Mouse (Mus musculus) gastrocnemius, postnatal 14 days (tissue): ENCODE data around the gene Haus7. TPM values are rescaled to one million over a fixed set of nuclear protein-coding genes. Genes with fewer than 3 reads are reported as not detected.
"Not testable (repeated sequence)": the region's sequence is repeated elsewhere in the genome, so short reads cannot be mapped to it uniquely, and the experiment has no call there.

ENCODE experiments used
- DNase-seq: peaks from one replicate; pipeline ENCODE4 v3.0.0; 2021; ENCODE audit warnings: mixed read lengths
- intact Hi-C: fragments of 180-260 bp; cut with DNase I; formaldehyde crosslinking; loops from one replicate; pipeline ENCODE4 v1.15.1; 2025; ENCODE audit warnings: low total_unique reads
- total RNA-seq, 2 experiments: library from RNA; stranded (reverse); gene quantifications; 2 replicates each; pipeline ENCODE4 v1.2.3; 2021

Haus7 gene
- total RNA-seq, 2 experiments from 2014 or later = 15.7 to 20.4 TPM

- intact Hi-C loops = no loop called here
- DNase-seq = no peak
Measured at GRCm38 (mm10) chrX:73468752-73469151, 9.9 kb upstream of the Haus7 start.

- intact Hi-C loops = no loop called here
- DNase-seq = no peak
Measured at GRCm38 (mm10) chrX:73468330-73468729, 9.5 kb upstream of the Haus7 start.

- intact Hi-C loops = no loop called here
- DNase-seq = peak; percentile 60
Measured at GRCm38 (mm10) chrX:73467446-73468241, 8.8 kb upstream of the Haus7 start.

GRCm38 (mm10) chrX:73465483-73466186, 6.8 kb upstream of the Haus7 start:
- intact Hi-C loops = no loop called here
- DNase-seq = peak; percentile 62

- intact Hi-C loops = no loop called here
Measured at GRCm38 (mm10) chrX:73460792-73461191, 1.9 kb upstream of the Haus7 start.

GRCm38 (mm10) chrX:73451949-73452348, 6.9 kb downstream of the Haus7 start:
- peak; percentile 64 for DNase-seq
- intact Hi-C loops = no loop called here

More at GRCm38 (mm10) chrX:73460792-73461191, 1.9 kb upstream of the Haus7 start:
- DNase-seq = no peak

- no peak for DNase-seq
- intact Hi-C loops = no loop called here
Measured at GRCm38 (mm10) chrX:73441428-73441827, 17.4 kb downstream of the Haus7 start.

- intact Hi-C loops = loop anchor here (10.0 kb wide), 1 partner anchor 120 kb away; no protein-coding TSS in a partner anchor
- DNase-seq = no peak
Measured at GRCm38 (mm10) chrX:73435252-73435651, 23.6 kb downstream of the Haus7 start, which contains the start of gene Trex2. TSS of gene Trex2 (minus strand) at chrX:73435344.

GRCm38 (mm10) chrX:73432850-73433249, 26.0 kb downstream of the Haus7 start:
- DNase-seq = no peak
- intact Hi-C loops = loop anchor here (10.0 kb wide), 1 partner anchor 118 kb away; no protein-coding TSS in a partner anchor

- intact Hi-C loops = loop anchor here (10.0 kb wide), 1 partner anchor 115 kb away; no protein-coding TSS in a partner anchor
- DNase-seq = no peak
Measured at GRCm38 (mm10) chrX:73430036-73430435, 28.8 kb downstream of the Haus7 start.

- intact Hi-C loops = no loop called here
- no peak for DNase-seq
Measured at GRCm38 (mm10) chrX:73412767-73413166, 46.1 kb downstream of the Haus7 start.

GRCm38 (mm10) chrX:73410880-73411517, 47.8 kb downstream of the Haus7 start, which contains the start of gene Zfp92:
TSS of gene Zfp92 (plus strand) at chrX:73411096.
- intact Hi-C loops = no loop called here

GRCm38 (mm10) chrX:73401616-73402015, 57.2 kb downstream of the Haus7 start:
- no peak for DNase-seq
- intact Hi-C loops = no loop called here

More at GRCm38 (mm10) chrX:73410880-73411517, 47.8 kb downstream of the Haus7 start, which contains the start of gene Zfp92:
- DNase-seq = no peak

GRCm38 (mm10) chrX:73400951-73401350, 57.9 kb downstream of the Haus7 start:
- intact Hi-C loops = no loop called here
- no peak for DNase-seq

- intact Hi-C loops, DNase-seq: not testable (repeated sequence)
Measured at GRCm38 (mm10) chrX:73398636-73399035, 60.2 kb downstream of the Haus7 start, which contains the start of gene Gm18336. TSS of gene Gm18336 (minus strand) at chrX:73398736.

- no peak for DNase-seq
- intact Hi-C loops = no loop called here
Measured at GRCm38 (mm10) chrX:73396446-73396845, 62.4 kb downstream of the Haus7 start.

GRCm38 (mm10) chrX:73391481-73391880, 67.4 kb downstream of the Haus7 start:
- intact Hi-C loops = no loop called here
- DNase-seq = peak; percentile 16
